Mouse (Mus musculus) megakaryocyte, embryonic 14.5 days (primary cell): ENCODE data around the gene Fermt3.

ENCODE experiments used
- FLI1 ChIP-seq: IDR thresholded peaks from 2 replicates; pipeline ENCODE4 v1.6.1; 2012; ENCODE audit warnings: low read length, inconsistent platforms, mixed read lengths
- GATA1 ChIP-seq: IDR thresholded peaks from 3 replicates; pipeline ENCODE4 v1.6.1; 2012; ENCODE audit warnings: mixed read lengths, low read length, inconsistent platforms, borderline replicate concordance

DNA sequence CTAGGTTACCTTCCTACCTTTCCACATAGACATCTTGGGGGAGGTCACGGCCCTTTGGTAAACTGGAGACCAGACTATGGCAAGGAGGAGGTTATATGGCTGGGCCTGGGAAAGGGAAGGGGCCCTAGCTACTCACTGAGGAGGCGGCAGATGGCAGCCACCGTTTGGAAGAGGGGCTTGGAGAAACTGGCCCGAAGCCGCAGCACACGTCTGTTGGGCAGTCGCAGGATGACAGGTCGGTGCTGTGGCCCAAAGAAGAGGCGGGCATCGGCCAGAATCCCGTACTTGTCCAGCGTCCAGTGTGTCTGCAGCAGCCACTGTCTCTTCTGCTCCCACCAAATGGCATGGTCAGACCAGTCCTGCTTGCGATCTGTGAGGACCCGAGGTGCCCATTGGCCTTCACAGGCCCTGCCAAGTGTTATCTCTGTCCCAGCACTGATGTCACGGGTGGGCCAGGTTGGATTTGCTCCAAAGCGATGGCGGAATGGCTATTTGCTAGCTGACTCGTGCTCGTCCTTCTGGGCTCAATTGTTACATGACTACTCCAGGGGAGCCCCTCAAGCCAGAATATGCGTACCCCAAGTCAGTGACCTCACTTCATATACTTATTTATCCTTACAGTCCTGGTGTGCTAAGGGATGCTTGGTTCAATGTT is 4.7 kb downstream of the Fermt3 start:
- TF ChIP-seq FLI1 = no peak
- no peak for TF ChIP-seq GATA1
